ENCODE assay signal across 11 mouse cellular contexts in genomic region chr4:10774557-10775215, GRCm38 (mm10).
A peak's percentile ranks its signal among the peaks of the same experiment; 100 is the strongest.
DNase-seq lines count a peak whose midpoint lies in the region; ATAC-seq and TF ChIP-seq lines count a peak whose summit lies in the region.
"Had no signal": no experiment of that assay in that cellular context is flagged by ENCODE, and none has a peak within 500 bp of the region (broad histone marks: within the 10 kb centered on the region; RNA-seq: fewer than 3 reads in every experiment).

No protein-coding gene starts in this region.

- no peak overlapping the region for H3K4me3 ChIP-seq in forebrain, embryonic 11.5 days (ENCODE audit: low read depth, low read length)
- H3K4me3 ChIP-seq in forebrain, embryonic 10.5 days, result no peak overlapping the region
- no peak overlapping the region for H3K4me3 ChIP-seq in forebrain, embryonic 16.5 days (replicated peaks; ENCODE audit: low read length)
- H3K4me3 ChIP-seq in limb, embryonic 14.5 days (replicated peaks; ENCODE audit: low read length), result no peak overlapping the region
- H3K4me3 ChIP-seq: heart, adult 2 months; neural tube, embryonic 12.5 days had no signal

- H3K9me3 ChIP-seq in forebrain, embryonic 11.5 days (ENCODE audit: control insufficient read depth, low read length), result no peaks in the 10 kb centered on the region
- H3K9me3 ChIP-seq in forebrain, embryonic 10.5 days, result no peaks in the 10 kb centered on the region; the same call in 1 of the 2 replicates
- no peaks in the 10 kb centered on the region for H3K9me3 ChIP-seq in forebrain, embryonic 16.5 days (ENCODE audit: control insufficient read depth, low read length)
- H3K9me3 ChIP-seq in limb, embryonic 14.5 days (ENCODE audit: control insufficient read depth, low read length), result no peaks in the 10 kb centered on the region
- H3K9me3 ChIP-seq: neural tube, embryonic 12.5 days had no signal

- H3K4me2 ChIP-seq in forebrain, embryonic 11.5 days (ENCODE audit: low read depth, low read length, severe bottlenecking), result no peak overlapping the region
- no peak overlapping the region for H3K4me2 ChIP-seq in forebrain, embryonic 16.5 days (ENCODE audit: low read length)
- no peak overlapping the region for H3K4me2 ChIP-seq in limb, embryonic 14.5 days (replicated peaks; ENCODE audit: low read depth, low read length, severe bottlenecking)
- H3K4me2 ChIP-seq: neural tube, embryonic 12.5 days had no signal

- H3K4me1 ChIP-seq in forebrain, embryonic 11.5 days (replicated peaks; ENCODE audit: control insufficient read depth, insufficient read depth, low read length), result 0 out of 2 replicates have a peak, but pooled peaks cover 3% of the 10 kb centered on the region
- H3K4me1 ChIP-seq in forebrain, embryonic 10.5 days, result 0 out of 2 replicates have a peak, but pooled peaks cover 6% of the 10 kb centered on the region
- no peaks in the 10 kb centered on the region for H3K4me1 ChIP-seq in forebrain, embryonic 16.5 days (replicated peaks; ENCODE audit: control insufficient read depth, insufficient read depth, low read length)
- peaks cover 11% of the 10 kb centered on the region for H3K4me1 ChIP-seq in limb, embryonic 14.5 days (ENCODE audit: control insufficient read depth, insufficient read depth, low read length)
- H3K4me1 ChIP-seq: neural tube, embryonic 12.5 days had no signal

- WGBS in forebrain, embryonic 11.5 days, result 50% methylated on average over 3 of the region's 3 CpGs
- 48% methylated on average over 3 of the region's 3 CpGs for WGBS in forebrain, embryonic 10.5 days
- 18% methylated on average over 3 of the region's 3 CpGs for WGBS in forebrain, embryonic 16.5 days
- 4% methylated on average over 3 of the region's 3 CpGs for WGBS in limb, embryonic 14.5 days

- intact Hi-C loops in left cerebral cortex, postnatal 36 days (cut with DNase I), result no loop called here

- no peaks in the 10 kb centered on the region for H3K36me3 ChIP-seq in forebrain, embryonic 11.5 days (ENCODE audit: control insufficient read depth, insufficient read depth, low read length)
- no peaks in the 10 kb centered on the region for H3K36me3 ChIP-seq in forebrain, embryonic 10.5 days (replicated peaks)
- no peaks in the 10 kb centered on the region for H3K36me3 ChIP-seq in forebrain, embryonic 16.5 days (ENCODE audit: control insufficient read depth, insufficient read depth)
- H3K36me3 ChIP-seq in limb, embryonic 14.5 days (ENCODE audit: control insufficient read depth, insufficient read depth, low read length), result no peaks in the 10 kb centered on the region
- H3K36me3 ChIP-seq: neural tube, embryonic 12.5 days had no signal

- peak; percentile 65 for ATAC-seq in forebrain, embryonic 11.5 days (replicated peaks; ENCODE audit: low FRiP score)
- peak; percentile 87 for ATAC-seq in forebrain, embryonic 16.5 days
- peak; percentile 94 for ATAC-seq in limb, embryonic 14.5 days (ENCODE audit: low FRiP score, low read depth)

- H3K27me3 ChIP-seq in forebrain, embryonic 11.5 days (ENCODE audit: control insufficient read depth, insufficient read depth, low read length), result no peaks in the 10 kb centered on the region
- no peaks in the 10 kb centered on the region for H3K27me3 ChIP-seq in forebrain, embryonic 10.5 days (ENCODE audit: poor library complexity, severe bottlenecking)
- no peaks in the 10 kb centered on the region for H3K27me3 ChIP-seq in forebrain, embryonic 16.5 days (replicated peaks; ENCODE audit: control insufficient read depth, insufficient read depth, low read length)
- no peaks in the 10 kb centered on the region for H3K27me3 ChIP-seq in limb, embryonic 14.5 days (ENCODE audit: control insufficient read depth, insufficient read depth, low read length)
- H3K27me3 ChIP-seq: neural tube, embryonic 12.5 days had no signal

- no peak for DNase-seq in forebrain, embryonic 11.5 days (ENCODE audit: low spot score)
- DNase-seq in forebrain, embryonic 10.5 days (ENCODE audit: extremely low spot score, low spot score), result no peak
- DNase-seq in lung, postnatal 10 days, result peak; percentile 15
- DNase-seq in lung, postnatal 25 days (ENCODE audit: low spot score), result no peak
- peak; percentile 88 for DNase-seq in limb, embryonic 14.5 days (ENCODE audit: low spot score)
- DNase-seq in cerebellum, adult 11 months, result no peak
- no peak for DNase-seq in left cerebral cortex, postnatal 36 days (ENCODE audit: low spot score in 2 of 2)
- DNase-seq: cerebellum, adult 11-12 months had no signal

- no peak for TF ChIP-seq POLR2A in limb, embryonic 14.5 days (IDR thresholded peaks at IDR 0.05; ENCODE audit: borderline replicate concordance, extremely low read depth, insufficient read depth, insufficient read length)

- no peak overlapping the region for H3K27ac ChIP-seq in forebrain, embryonic 11.5 days (ENCODE audit: low read depth, low read length)
- no peak overlapping the region for H3K27ac ChIP-seq in forebrain, embryonic 10.5 days
- H3K27ac ChIP-seq in forebrain, embryonic 16.5 days (ENCODE audit: low read length), result no peak overlapping the region
- peak overlapping the region; percentile 71 for H3K27ac ChIP-seq in limb, embryonic 14.5 days (replicated peaks; ENCODE audit: low read depth, low read length)
- H3K27ac ChIP-seq: heart, adult 2 months; neural tube, embryonic 12.5 days had no signal

- H3K9ac ChIP-seq in forebrain, embryonic 11.5 days (ENCODE audit: low read length), result no peak overlapping the region
- no peak overlapping the region for H3K9ac ChIP-seq in forebrain, embryonic 16.5 days (replicated peaks; ENCODE audit: low read depth, low read length)
- no peak overlapping the region for H3K9ac ChIP-seq in limb, embryonic 14.5 days (ENCODE audit: low read depth, low read length, severe bottlenecking)
- H3K9ac ChIP-seq: neural tube, embryonic 12.5 days had no signal

Comparison
In these comparisons a context has a peak if more than half of its experiments do, and no peak if none do; other contexts are left out.
1. DNase-seq: peak in lung, postnatal 10 days (single experiment) and limb, embryonic 14.5 days (single experiment); none in forebrain, embryonic 11.5 days (single experiment), forebrain, embryonic 10.5 days (single experiment), lung, postnatal 25 days (single experiment), cerebellum, adult 11 months (single experiment) and left cerebral cortex, postnatal 36 days (0 of 2).
2. Peak in every context shown above with its lines, with median percentiles within 50 percentile points of each other: ATAC-seq.